Mouse (Mus musculus) myocyte (in vitro differentiated cells): ENCODE results near the gene Iffo2.

Experiments used
- MAX ChIP-seq: IDR thresholded peaks from one replicate; pipeline ENCODE4 v1.6.1; 2011; ENCODE audit warnings: low read depth, mild to moderate bottlenecking, control low read depth
- MYOG ChIP-seq, 3 experiments: IDR thresholded peaks; one replicate each; pipeline ENCODE4 v1.6.1; 2011; ENCODE audit warnings: control low read depth in 2 of 3, low read depth in 2 of 3, mild to moderate bottlenecking in 2 of 3; ENCODE audit not compliant: insufficient read length in 2 of 3, control insufficient read depth in 1 of 3, insufficient read depth in 1 of 3
- POLR2A ChIP-seq: IDR thresholded peaks from one replicate; pipeline ENCODE4 v1.6.1; 2011; ENCODE audit warnings: low read depth, mild to moderate bottlenecking, control low read depth, moderate library complexity; ENCODE audit not compliant: insufficient read length
- POLR2AphosphoS2 ChIP-seq: IDR thresholded peaks from one replicate; pipeline ENCODE4 v1.6.1; 2011; ENCODE audit warnings: low read depth, control low read depth; ENCODE audit not compliant: insufficient read length
- TCF3 ChIP-seq: IDR thresholded peaks from one replicate; pipeline ENCODE4 v1.6.1; 2011; ENCODE audit warnings: low read depth, control low read depth; ENCODE audit not compliant: insufficient read length

GRCm38 (mm10) chr4:139611542-139611953, 81.2 kb downstream of the Iffo2 start:
- no peak for TF ChIP-seq POLR2A
- no peak for TF ChIP-seq POLR2AphosphoS2
- TF ChIP-seq TCF3: no peak
- TF ChIP-seq MAX: no peak
- TF ChIP-seq MYOG (IDR thresholded peaks at IDR 0.05; ENCODE audit: control insufficient read depth in 1 of 3, insufficient read depth in 1 of 3, insufficient read length in 2 of 3, low read depth in 2 of 3): no peak
